Mouse (Mus musculus) stomach, postnatal 0 days (tissue): ENCODE results near the gene Arl8a.

Source experiments
- CTCF ChIP-seq: IDR thresholded peaks from 2 replicates; pipeline ENCODE4 v1.5.1; 2016; ENCODE audit warnings: antibody characterized with exemption, low read depth, mild to moderate bottlenecking, moderate library complexity
- EP300 ChIP-seq: optimal IDR thresholded peaks from 2 replicates; pipeline ENCODE3; 2016; ENCODE audit warnings: antibody characterized with exemption

GRCm38 (mm10) chr1:135142452-135142851 is 4.2 kb upstream of the Arl8a start:
- no peak for TF ChIP-seq CTCF
- no peak for TF ChIP-seq EP300
